Mouse (Mus musculus) small intestine, adult 2 months (tissue): ENCODE measurements at regions not wholly inside any gene's neighbourhood (a gene's known extent, or its start where the extent isn't known, plus 50 kb on each side); places are given as distances from the start of the nearest gene placed in this dataset.

ENCODE experiments used
- CTCF ChIP-seq: fragments of 200-500 bp; IDR thresholded peaks from 2 replicates; pipeline ENCODE4 v1.5.1; 2012; ENCODE audit warnings: low read depth, mild to moderate bottlenecking, control low read depth, inconsistent platforms, low read length, moderate library complexity, mixed read lengths; ENCODE audit not compliant: insufficient replicate concordance, insufficient read length; ENCODE audit errors: extremely low read depth
- POLR2A ChIP-seq: fragments of 200-500 bp; IDR thresholded peaks from 2 replicates; pipeline ENCODE4 v1.6.1; 2012; ENCODE audit warnings: low read depth, mild to moderate bottlenecking, control low read depth, inconsistent platforms, low read length, moderate library complexity

DNA sequence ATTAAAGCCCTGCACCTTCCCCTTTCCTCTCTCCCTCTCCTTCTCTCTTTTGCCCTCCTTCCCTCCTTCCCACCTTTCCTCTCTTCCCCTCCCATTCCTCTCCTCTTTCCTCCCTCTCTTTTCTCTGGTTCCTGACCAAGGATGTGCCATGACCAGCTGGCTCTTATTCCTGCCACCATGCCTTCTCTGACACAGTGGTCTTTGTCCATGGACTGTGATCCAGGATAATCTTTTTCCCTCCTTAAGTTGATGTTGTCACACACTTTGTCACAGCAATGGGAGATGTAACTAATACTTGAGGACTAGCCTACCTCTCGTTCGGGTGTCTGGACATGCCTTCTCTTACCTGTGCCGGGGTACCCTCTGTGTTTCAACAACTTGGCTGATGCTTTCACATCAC is 86.4 kb downstream of the Anapc4 start:
- no peak for TF ChIP-seq CTCF
- TF ChIP-seq POLR2A, result no peak
